8 mouse cellular contexts compared by ENCODE assay signal in genomic region chr11:117557474-117558381, GRCm38 (mm10).
DNase-seq lines count a peak whose midpoint lies in the region; ATAC-seq and TF ChIP-seq lines count a peak whose summit lies in the region.

No protein-coding gene starts in this region.

- TF ChIP-seq EP300 in stomach, postnatal 0 days (optimal IDR thresholded peaks at IDR 0.05), result no peak

- H3K4me2 ChIP-seq in stomach, postnatal 0 days (replicated peaks; ENCODE audit: low read depth), result no peak overlapping the region

- no peak overlapping the region for H3K4me3 ChIP-seq in stomach, postnatal 0 days (ENCODE audit: low read depth, low read length)

- no peak for TF ChIP-seq CTCF in stomach, postnatal 0 days (IDR thresholded peaks at IDR 0.05; ENCODE audit: low read depth)

- 77% methylated on average over 16 of the region's 16 CpGs for WGBS in stomach, postnatal 0 days

- no peaks in the 10 kb centered on the region for H3K9me3 ChIP-seq in stomach, postnatal 0 days (ENCODE audit: control insufficient read depth, low read length)

- peak; percentile 69; the same call in 1 of the 2 replicates for ATAC-seq in stomach, postnatal 0 days (ENCODE audit: low FRiP score, low TSS enrichment)

- no peak overlapping the region for H3K9ac ChIP-seq in stomach, postnatal 0 days (ENCODE audit: low read length)

- peak overlapping the region; percentile 24; the same call in 1 of the 2 replicates for H3K27ac ChIP-seq in stomach, postnatal 0 days (replicated peaks)

- no peaks in the 10 kb centered on the region for H3K4me1 ChIP-seq in stomach, postnatal 0 days (replicated peaks; ENCODE audit: control insufficient read depth, insufficient read depth)

- DNase-seq in testis, postnatal 14 days (ENCODE audit: low spot score), result peak; percentile 40
- DNase-seq in testis, postnatal 10 days (ENCODE audit: low spot score), result no peak
- DNase-seq in gastrocnemius, postnatal 14 days, result peak; percentile 74
- peak; percentile 65 for DNase-seq in kidney, adult 9 months
- DNase-seq in stomach, postnatal 0 days (ENCODE audit: low spot score), result no peak
- DNase-seq in frontal cortex, postnatal 25 days (ENCODE audit: low spot score in 2 of 2), result no peak
- no peak for DNase-seq in embryo, embryonic 11 days
- no peak for DNase-seq in T-cell, adult 2 months (ENCODE audit: low spot score)

- no peaks in the 10 kb centered on the region for H3K27me3 ChIP-seq in stomach, postnatal 0 days (ENCODE audit: control insufficient read depth, insufficient read depth, low read length)

- intact Hi-C loops in gastrocnemius, postnatal 14 days (cut with DNase I; ENCODE audit: low total_unique reads), result no loop called here

- H3K36me3 ChIP-seq in stomach, postnatal 0 days (ENCODE audit: control insufficient read depth, insufficient read depth, low read length), result no peaks in the 10 kb centered on the region

Comparison
In these comparisons a context has a peak if more than half of its experiments do, and no peak if none do; other contexts are left out.
1. DNase-seq: peak in testis, postnatal 14 days (single experiment), gastrocnemius, postnatal 14 days (single experiment) and kidney, adult 9 months (single experiment); none in testis, postnatal 10 days (single experiment), stomach, postnatal 0 days (single experiment), frontal cortex, postnatal 25 days (0 of 2), embryo, embryonic 11 days (single experiment) and T-cell, adult 2 months (single experiment).